Mouse (Mus musculus): ENCODE results near the gene Prkcd. TPM values are rescaled to one million over a fixed set of nuclear protein-coding genes. Genes with fewer than 3 reads are reported as not detected.

The Prkcd gene
- polyA plus RNA-seq, 1 experiment: 404 TPM

DNA sequence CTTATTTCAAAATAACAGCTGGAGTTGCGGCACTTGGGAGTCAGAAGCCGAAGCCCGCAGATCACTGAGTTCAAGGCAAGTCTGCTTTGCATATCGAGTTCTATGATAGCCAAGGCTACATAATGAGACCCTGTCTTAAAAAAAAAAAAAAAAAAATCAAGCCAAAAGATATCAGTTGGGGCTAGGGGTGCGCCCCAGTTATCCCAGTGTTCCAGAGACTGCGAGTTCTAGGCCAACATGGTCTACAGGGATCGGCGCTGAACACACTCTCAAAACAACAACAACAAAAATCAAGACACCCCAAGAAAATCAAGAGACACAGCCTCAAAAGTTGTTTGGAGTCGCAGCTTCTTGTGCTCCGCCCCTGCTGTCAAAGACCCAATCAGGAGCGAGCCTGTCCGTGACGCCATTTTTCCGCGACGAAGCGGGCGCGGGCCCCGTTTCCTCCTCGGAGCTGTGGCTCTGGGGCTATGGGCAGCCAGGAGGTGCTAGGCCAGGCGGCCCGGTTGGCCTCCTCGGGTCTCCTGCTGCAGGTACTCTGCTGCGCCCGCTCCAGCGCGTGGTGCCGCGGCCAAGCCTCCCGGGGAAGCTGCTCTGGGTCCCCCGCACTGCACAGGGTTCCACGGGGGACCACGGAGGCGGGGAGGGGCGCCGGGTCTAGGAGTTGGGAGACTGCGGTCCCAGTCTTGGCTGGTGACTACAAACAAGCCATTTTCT is 28.1 kb upstream of the Prkcd start, which contains the start of gene Rft1:
Rft1 (plus strand) TSS at position 418 of the 717 bp plus-strand sequence.
- peaks cover 23% of the 10 kb centered on the region for H3K4me1 ChIP-seq (ENCODE audit: control insufficient read depth, insufficient read depth, low read length)
- TF ChIP-seq POLR2A (IDR thresholded peaks at IDR 0.05; ENCODE audit: borderline replicate concordance, low read depth, low read length) (peak; percentile 75; the same call in 1 of the 2 replicates), CTCF (IDR thresholded peaks at IDR 0.05; ENCODE audit: low read depth, low read length) (no peak)
- peak within 1 kb of the TSS; percentile 75 for H3K27ac ChIP-seq (ENCODE audit: insufficient read depth, low read depth, low read length)
- peak within 1 kb of the TSS; percentile 98 for H3K4me3 ChIP-seq (ENCODE audit: insufficient read depth, low read length)

DNA sequence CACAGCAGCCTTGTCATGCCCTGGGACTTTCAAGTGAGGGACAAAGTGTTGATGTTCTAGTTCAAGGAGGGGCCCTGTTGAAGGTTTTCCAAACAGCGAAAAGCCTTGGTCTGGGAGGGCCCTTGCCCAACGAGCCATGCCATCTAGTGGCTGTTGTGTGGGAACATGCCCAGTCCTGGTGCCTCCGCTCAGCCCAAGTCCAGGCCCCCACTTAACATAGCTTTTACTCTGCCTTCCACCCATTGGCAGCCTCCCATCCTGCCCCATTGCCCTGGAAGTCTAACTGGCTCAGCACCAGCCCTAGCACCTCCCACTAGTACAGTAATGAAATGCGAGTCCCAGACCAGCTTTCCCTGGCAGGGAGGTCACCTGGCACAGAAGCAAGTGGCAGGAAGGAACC is 25.0 kb upstream of the Prkcd start:
- Histone ChIP-seq H3K4me3 (ENCODE audit: insufficient read depth, low read length) (no peak overlapping the region), H3K4me1 (ENCODE audit: control insufficient read depth, insufficient read depth, low read length) (peaks cover 46% of the 10 kb centered on the region), H3K27ac (ENCODE audit: insufficient read depth, low read depth, low read length) (no peak overlapping the region)
- TF ChIP-seq CTCF (IDR thresholded peaks at IDR 0.05; ENCODE audit: low read depth, low read length) (peak; percentile 38), POLR2A (IDR thresholded peaks at IDR 0.05; ENCODE audit: borderline replicate concordance, low read depth, low read length) (no peak)

DNA sequence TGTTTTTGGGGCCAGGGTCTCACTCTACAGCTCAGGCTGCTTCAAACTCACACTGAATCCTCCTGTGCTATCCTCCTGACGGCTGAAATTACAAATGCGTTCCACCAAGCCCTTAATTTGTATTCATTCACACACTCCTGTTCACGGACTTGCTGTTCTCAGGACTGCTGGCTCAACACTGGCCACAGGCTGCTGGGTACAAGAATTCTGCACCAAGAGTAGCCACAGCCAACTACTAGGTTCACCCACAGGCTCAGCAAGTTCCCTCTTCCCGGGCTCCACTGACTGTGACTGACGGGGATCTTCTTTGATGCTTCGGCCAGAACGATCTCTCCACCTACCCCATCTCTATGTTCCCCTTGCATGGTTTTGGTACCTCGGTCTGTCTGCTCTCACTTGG is 23.7 kb upstream of the Prkcd start:
- no peak overlapping the region for H3K27ac ChIP-seq (ENCODE audit: insufficient read depth, low read depth, low read length)
- no peak for TF ChIP-seq CTCF (IDR thresholded peaks at IDR 0.05; ENCODE audit: low read depth, low read length)
- TF ChIP-seq POLR2A (IDR thresholded peaks at IDR 0.05; ENCODE audit: borderline replicate concordance, low read depth, low read length): no peak
- H3K4me1 ChIP-seq (ENCODE audit: control insufficient read depth, insufficient read depth, low read length): peaks cover 43% of the 10 kb centered on the region
- no peak overlapping the region for H3K4me3 ChIP-seq (ENCODE audit: insufficient read depth, low read length)

DNA sequence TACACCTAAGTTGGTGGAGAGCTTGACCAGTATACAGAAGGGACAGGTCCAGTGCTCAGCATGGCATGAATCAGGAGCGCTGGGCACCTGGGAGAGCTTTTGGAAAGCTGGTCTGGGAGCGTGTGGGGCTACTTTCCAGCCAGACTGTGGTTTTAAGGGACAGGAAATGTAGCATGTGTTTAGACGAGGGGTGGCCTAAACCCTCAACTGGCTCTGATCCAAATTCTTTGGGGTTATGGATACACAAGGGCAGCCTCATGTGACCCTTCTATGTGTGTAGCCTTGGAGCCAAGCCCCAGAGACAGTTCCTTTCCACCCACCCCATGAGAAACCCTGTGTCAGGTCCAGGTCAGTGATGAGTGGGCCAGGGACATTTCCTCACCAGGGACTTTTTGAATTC is 22.5 kb upstream of the Prkcd start:
- TF ChIP-seq POLR2A (IDR thresholded peaks at IDR 0.05; ENCODE audit: borderline replicate concordance, low read depth, low read length) (no peak), CTCF (IDR thresholded peaks at IDR 0.05; ENCODE audit: low read depth, low read length) (no peak)
- H3K4me1 ChIP-seq (ENCODE audit: control insufficient read depth, insufficient read depth, low read length): peaks cover 51% of the 10 kb centered on the region
- no peak overlapping the region for H3K27ac ChIP-seq (ENCODE audit: insufficient read depth, low read depth, low read length)
- no peak overlapping the region for H3K4me3 ChIP-seq (ENCODE audit: insufficient read depth, low read length)

DNA sequence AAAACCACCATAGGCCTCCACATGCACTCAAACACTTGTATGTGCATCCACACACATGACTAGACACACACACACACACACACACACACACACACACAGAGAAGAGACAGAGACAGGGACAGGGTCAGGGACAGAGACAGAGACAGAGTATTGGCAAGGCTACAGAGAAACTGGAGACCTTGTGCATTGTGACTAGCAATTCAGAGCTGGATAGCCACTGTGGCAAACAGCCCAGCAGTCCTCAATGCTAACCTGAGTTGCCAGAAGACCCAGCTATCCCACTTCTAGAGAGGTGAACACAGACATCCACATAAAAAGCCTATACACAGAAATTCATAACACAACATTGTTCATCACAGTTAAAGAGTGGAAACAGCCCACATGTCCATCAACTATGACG is 20.5 kb upstream of the Prkcd start:
- peaks cover 68% of the 10 kb centered on the region for H3K4me1 ChIP-seq (ENCODE audit: control insufficient read depth, insufficient read depth, low read length)
- no peak overlapping the region for H3K27ac ChIP-seq (ENCODE audit: insufficient read depth, low read depth, low read length)
- no peak overlapping the region for H3K4me3 ChIP-seq (ENCODE audit: insufficient read depth, low read length)
- TF ChIP-seq POLR2A (IDR thresholded peaks at IDR 0.05; ENCODE audit: borderline replicate concordance, low read depth, low read length) (no peak), CTCF (IDR thresholded peaks at IDR 0.05; ENCODE audit: low read depth, low read length) (no peak)

DNA sequence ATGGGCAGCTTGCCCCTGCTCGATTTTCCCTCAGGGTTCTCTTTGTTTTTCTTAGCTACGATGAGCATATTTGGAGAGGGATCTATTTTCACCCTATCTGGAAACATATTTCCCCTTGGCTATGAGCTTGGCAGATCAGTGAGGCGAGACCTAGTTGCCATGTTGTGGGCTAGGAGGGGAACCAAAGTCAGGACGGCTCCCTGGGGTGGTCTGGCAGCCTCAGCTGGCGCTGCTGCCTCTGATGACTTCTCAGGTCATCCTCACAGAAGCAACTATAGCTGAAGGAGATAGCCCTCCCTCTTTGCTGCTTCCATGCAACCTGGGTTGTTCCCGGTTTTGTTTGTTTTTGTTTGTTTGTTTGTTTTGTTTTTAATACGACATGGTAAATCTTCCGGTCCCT is 19.1 kb upstream of the Prkcd start:
- TF ChIP-seq CTCF (IDR thresholded peaks at IDR 0.05; ENCODE audit: low read depth, low read length): no peak
- no peak for TF ChIP-seq POLR2A (IDR thresholded peaks at IDR 0.05; ENCODE audit: borderline replicate concordance, low read depth, low read length)
- no peak overlapping the region for H3K4me3 ChIP-seq (ENCODE audit: insufficient read depth, low read length)
- H3K4me1 ChIP-seq (ENCODE audit: control insufficient read depth, insufficient read depth, low read length): peaks cover 73% of the 10 kb centered on the region
- no peak overlapping the region for H3K27ac ChIP-seq (ENCODE audit: insufficient read depth, low read depth, low read length)

DNA sequence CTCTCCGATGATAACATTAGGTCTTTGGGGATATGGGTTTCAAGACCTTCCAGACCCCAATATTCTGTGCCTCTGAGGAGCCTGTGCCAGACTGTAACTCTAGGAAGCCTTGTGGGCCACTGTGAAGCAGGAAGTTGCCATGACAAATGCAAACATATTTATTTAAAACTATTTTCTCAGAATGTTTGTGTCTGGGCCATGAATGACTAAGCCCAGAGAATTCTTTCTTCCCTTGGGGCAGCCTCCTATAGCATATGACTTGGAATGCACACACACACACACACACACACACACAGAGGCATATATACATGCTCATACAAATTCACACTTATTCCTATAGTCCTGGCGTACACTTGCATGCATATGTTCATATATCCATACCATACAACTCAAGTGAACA is 18.0 kb upstream of the Prkcd start:
- TF ChIP-seq CTCF (IDR thresholded peaks at IDR 0.05; ENCODE audit: low read depth, low read length) (no peak), POLR2A (IDR thresholded peaks at IDR 0.05; ENCODE audit: borderline replicate concordance, low read depth, low read length) (no peak)
- Histone ChIP-seq H3K4me1 (ENCODE audit: control insufficient read depth, insufficient read depth, low read length) (peaks cover 65% of the 10 kb centered on the region), H3K4me3 (ENCODE audit: insufficient read depth, low read length) (no peak overlapping the region), H3K27ac (ENCODE audit: insufficient read depth, low read depth, low read length) (no peak overlapping the region)

DNA sequence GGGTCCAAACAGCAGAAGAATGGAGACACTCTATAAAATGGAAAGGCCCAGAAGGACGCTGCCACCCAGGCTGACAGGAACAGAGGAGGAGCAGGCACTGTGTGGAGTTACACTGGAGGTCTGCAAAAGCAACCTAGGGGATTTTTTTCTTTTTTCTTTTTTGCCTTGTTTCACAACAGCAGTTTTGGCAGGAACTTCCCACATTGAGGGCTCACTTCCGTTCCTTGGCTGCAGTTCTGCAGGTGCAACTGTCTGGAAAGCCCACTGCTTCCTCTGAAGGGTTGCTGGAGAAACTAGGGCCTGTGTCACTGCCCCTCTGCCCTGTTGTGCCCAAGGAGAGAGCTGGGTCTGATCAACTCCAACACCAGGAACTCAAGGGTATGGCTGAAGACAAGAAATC is 15.7 kb upstream of the Prkcd start:
- peak overlapping the region; percentile 67 for H3K27ac ChIP-seq (ENCODE audit: insufficient read depth, low read depth, low read length)
- peaks cover 58% of the 10 kb centered on the region for H3K4me1 ChIP-seq (ENCODE audit: control insufficient read depth, insufficient read depth, low read length)
- TF ChIP-seq POLR2A (IDR thresholded peaks at IDR 0.05; ENCODE audit: borderline replicate concordance, low read depth, low read length) (no peak), CTCF (IDR thresholded peaks at IDR 0.05; ENCODE audit: low read depth, low read length) (no peak)
- no peak overlapping the region for H3K4me3 ChIP-seq (ENCODE audit: insufficient read depth, low read length)

DNA sequence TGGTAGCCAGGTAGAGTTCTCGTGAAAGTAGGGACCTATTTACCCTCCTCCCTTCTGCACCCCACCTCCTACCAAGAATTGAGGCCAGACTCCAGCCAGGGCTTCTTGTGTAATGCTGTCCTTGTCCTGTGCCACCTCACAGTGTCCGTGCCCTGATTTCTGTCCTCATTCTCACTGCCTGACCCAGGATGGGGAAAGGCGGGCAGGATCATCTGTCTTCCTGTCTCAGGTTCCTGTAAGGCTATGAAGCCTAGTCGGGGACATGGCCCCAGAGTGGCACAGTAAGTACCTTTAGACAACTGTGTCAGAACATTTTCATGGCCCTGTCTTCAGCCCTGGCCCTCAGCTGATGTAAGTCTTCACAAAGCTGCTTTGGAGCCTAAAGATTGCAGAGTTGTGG is 12.7 kb upstream of the Prkcd start:
- Histone ChIP-seq H3K27ac (ENCODE audit: insufficient read depth, low read depth, low read length) (no peak overlapping the region), H3K4me1 (ENCODE audit: control insufficient read depth, insufficient read depth, low read length) (peaks cover 75% of the 10 kb centered on the region), H3K4me3 (ENCODE audit: insufficient read depth, low read length) (no peak overlapping the region)
- TF ChIP-seq POLR2A (IDR thresholded peaks at IDR 0.05; ENCODE audit: borderline replicate concordance, low read depth, low read length): no peak
- TF ChIP-seq CTCF (IDR thresholded peaks at IDR 0.05; ENCODE audit: low read depth, low read length): no peak

DNA sequence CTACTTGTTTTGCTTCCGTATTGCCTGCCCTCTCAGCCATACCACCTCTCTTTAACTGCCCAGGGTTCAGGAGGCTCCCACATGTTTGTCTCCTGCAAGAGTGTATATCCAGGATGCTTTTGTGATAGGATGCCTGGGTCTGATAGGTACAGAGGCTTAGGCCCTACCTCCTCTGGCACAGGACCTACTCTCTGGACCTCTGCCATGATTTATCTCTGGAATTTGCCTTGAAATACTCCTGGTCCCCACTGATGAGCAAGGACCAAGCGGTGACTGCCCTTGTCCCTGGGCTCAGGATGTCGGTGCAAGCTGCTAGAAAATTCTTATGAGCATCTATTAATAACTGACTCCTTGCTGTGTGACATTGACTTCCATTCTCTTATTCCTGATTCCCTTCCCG is 12.0 kb upstream of the Prkcd start:
- Histone ChIP-seq H3K4me3 (ENCODE audit: insufficient read depth, low read length) (no peak overlapping the region), H3K4me1 (ENCODE audit: control insufficient read depth, insufficient read depth, low read length) (peaks cover 75% of the 10 kb centered on the region), H3K27ac (ENCODE audit: insufficient read depth, low read depth, low read length) (no peak overlapping the region)
- no peak for TF ChIP-seq CTCF (IDR thresholded peaks at IDR 0.05; ENCODE audit: low read depth, low read length)
